Mouse (Mus musculus) ES-E14 (cell line): ENCODE data around the gene Ssc4d.

ENCODE experiments used
- CHD2 ChIP-seq: IDR thresholded peaks from 2 replicates; pipeline ENCODE4 v1.6.1; 2014; ENCODE audit warnings: mild to moderate bottlenecking, low read depth, low read length, inconsistent platforms
- HCFC1 ChIP-seq: IDR thresholded peaks from 2 replicates; pipeline ENCODE4 v1.6.1; 2012; ENCODE audit warnings: low read length, inconsistent platforms, borderline replicate concordance; ENCODE audit not compliant: insufficient read depth
- MAFK ChIP-seq: IDR thresholded peaks from 2 replicates; pipeline ENCODE4 v1.6.1; 2014; ENCODE audit warnings: mild to moderate bottlenecking, low read depth, low read length, inconsistent platforms; ENCODE audit not compliant: insufficient read depth
- ZC3H11A ChIP-seq: IDR thresholded peaks from 2 replicates; pipeline ENCODE4 v1.6.1; 2012; ENCODE audit warnings: low read depth, mild to moderate bottlenecking, inconsistent platforms, low read length, borderline replicate concordance
- ZNF384 ChIP-seq: IDR thresholded peaks from 2 replicates; pipeline ENCODE4 v1.6.1; 2012; ENCODE audit warnings: low read depth, low read length, inconsistent platforms

DNA sequence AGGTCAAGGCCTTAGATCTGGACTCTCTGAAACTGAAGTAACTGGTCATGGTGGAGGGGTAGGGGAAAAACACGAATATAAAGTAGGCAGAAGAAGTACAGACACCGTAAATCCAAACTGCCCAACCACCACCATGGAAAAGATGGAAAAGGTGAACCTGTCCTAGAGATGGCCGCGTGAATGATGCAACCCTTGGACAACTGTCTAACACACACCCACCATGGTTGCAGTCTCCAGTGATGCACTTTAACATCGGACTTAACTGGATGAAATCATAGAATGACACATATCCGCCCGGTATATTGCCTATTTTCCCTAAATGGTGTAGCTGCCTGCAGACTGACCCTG, 39.2 kb downstream of the Ssc4d start:
- no peak for TF ChIP-seq ZNF384
- TF ChIP-seq HCFC1, result no peak
- TF ChIP-seq ZC3H11A, result no peak
- TF ChIP-seq MAFK, result no peak
- TF ChIP-seq CHD2, result no peak
